26 mouse cellular contexts compared by ENCODE assay signal in the genomic region with DNA sequence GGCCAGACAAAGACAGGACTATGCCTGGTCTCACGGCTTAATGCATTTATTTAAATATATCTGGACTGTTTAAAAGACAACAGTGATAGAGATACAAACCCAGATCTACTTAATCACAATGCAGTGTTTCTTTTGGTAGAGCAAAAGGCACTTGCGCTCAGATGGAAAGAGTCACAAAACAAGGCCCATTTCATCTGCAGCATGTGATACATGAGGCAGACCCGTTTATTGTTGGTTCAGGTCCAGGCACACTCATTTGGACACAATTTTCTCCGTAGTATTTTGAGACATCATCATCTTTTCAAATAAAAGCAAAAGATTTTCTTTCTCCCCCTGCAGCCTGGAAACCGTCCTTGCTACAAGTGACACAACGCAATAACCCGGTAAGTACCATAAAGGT.
A peak's percentile ranks its signal among the peaks of the same experiment; 100 is the strongest.
DNase-seq lines count a peak whose midpoint lies in the region; ATAC-seq and TF ChIP-seq lines count a peak whose summit lies in the region.
"Had no signal": no experiment of that assay in that cellular context is flagged by ENCODE, and none has a peak within 500 bp of the region (broad histone marks: within the 10 kb centered on the region; RNA-seq: fewer than 3 reads in every experiment).

No protein-coding gene starts in this region.

- WGBS in neural tube, embryonic 14.5 days = 70% methylated on average over 7 of the region's 7 CpGs
- WGBS in midbrain, embryonic 11.5 days = 90% methylated on average over 7 of the region's 7 CpGs

- TF ChIP-seq CTCF in left cerebral cortex, adult 2 months (IDR thresholded peaks at IDR 0.05) = no peak

- peak overlapping the region; percentile 42 for H3K27ac ChIP-seq in left cerebral cortex, adult 2 months
- H3K27ac ChIP-seq in neural tube, embryonic 14.5 days (ENCODE audit: low read depth, low read length) = no peak overlapping the region
- H3K27ac ChIP-seq in midbrain, embryonic 11.5 days (ENCODE audit: low read depth, low read length) = no peak overlapping the region
- H3K27ac ChIP-seq: embryonic facial prominence, embryonic 12.5 days; embryonic facial prominence, embryonic 15.5 days; gastrocnemius, adult 2 months; heart, adult 2 months; heart, embryonic 15.5 days; hindbrain, embryonic 14.5 days; hindbrain, postnatal 0 days had no signal

- intact Hi-C loops in heart, postnatal 25 days (cut with DNase I) = no loop called here
- intact Hi-C loops in left cerebral cortex, adult 2 months (cut with DNase I) = no loop called here
- intact Hi-C loops in left cerebral cortex, postnatal 14 days (cut with DNase I) = no loop called here

- H3K9me3 ChIP-seq in neural tube, embryonic 14.5 days (ENCODE audit: control insufficient read depth, low read length) = no peaks in the 10 kb centered on the region
- no peaks in the 10 kb centered on the region for H3K9me3 ChIP-seq in midbrain, embryonic 11.5 days (ENCODE audit: control insufficient read depth, low read length)
- H3K9me3 ChIP-seq: embryonic facial prominence, embryonic 12.5 days; embryonic facial prominence, embryonic 15.5 days; heart, embryonic 12.5 days; heart, embryonic 15.5 days had no signal

- no peaks in the 10 kb centered on the region for H3K27me3 ChIP-seq in neural tube, embryonic 14.5 days (ENCODE audit: control insufficient read depth, insufficient read depth, low read length)
- H3K27me3 ChIP-seq in midbrain, embryonic 11.5 days (ENCODE audit: control insufficient read depth, insufficient read depth, low read length) = no peaks in the 10 kb centered on the region
- H3K27me3 ChIP-seq: embryonic facial prominence, embryonic 12.5 days; embryonic facial prominence, embryonic 15.5 days; heart, embryonic 12.5 days; heart, embryonic 15.5 days had no signal

- DNase-seq in heart, adult 11 months = peak; percentile 51
- no peak for DNase-seq in heart, postnatal 25 days (ENCODE audit: low spot score)
- no peak for DNase-seq in left cerebral cortex, adult 2 months (ENCODE audit: extremely low spot score in 1 of 2, low spot score in 2 of 2)
- DNase-seq in left cerebral cortex, postnatal 14 days (ENCODE audit: low spot score in 2 of 2) = no peak
- DNase-seq in midbrain, embryonic 11.5 days (ENCODE audit: low spot score, missing footprints) = no peak
- DNase-seq: adrenal gland, adult 8-10 months; adrenal gland, postnatal 25 days; cerebellum, adult 18-20 months; cerebellum, adult 9-10 months; cerebellum, postnatal 14 days; forebrain, postnatal 0 days; gastrocnemius, adult 2 months; gastrocnemius, postnatal 14 days; heart, postnatal 10 days; heart, postnatal 4 days had no signal

- H3K36me3 ChIP-seq in neural tube, embryonic 14.5 days (ENCODE audit: control insufficient read depth, insufficient read depth, low read length) = no peaks in the 10 kb centered on the region
- no peaks in the 10 kb centered on the region for H3K36me3 ChIP-seq in midbrain, embryonic 11.5 days (ENCODE audit: control insufficient read depth, insufficient read depth, low read length)
- H3K36me3 ChIP-seq: embryonic facial prominence, embryonic 12.5 days; embryonic facial prominence, embryonic 15.5 days; heart, embryonic 12.5 days; heart, embryonic 15.5 days had no signal

- no peak overlapping the region for H3K9ac ChIP-seq in neural tube, embryonic 14.5 days (replicated peaks; ENCODE audit: low read depth, low read length)
- H3K9ac ChIP-seq in midbrain, embryonic 11.5 days (ENCODE audit: low read length) = no peak overlapping the region
- H3K9ac ChIP-seq: embryonic facial prominence, embryonic 12.5 days; embryonic facial prominence, embryonic 15.5 days; forebrain, postnatal 0 days; heart, embryonic 12.5 days; heart, embryonic 15.5 days; hindbrain, embryonic 14.5 days had no signal

- no peak overlapping the region for H3K4me2 ChIP-seq in neural tube, embryonic 14.5 days (ENCODE audit: low read depth, low read length)
- no peak overlapping the region for H3K4me2 ChIP-seq in midbrain, embryonic 11.5 days
- H3K4me2 ChIP-seq: embryonic facial prominence, embryonic 12.5 days; embryonic facial prominence, embryonic 15.5 days; heart, embryonic 12.5 days; heart, embryonic 15.5 days; hindbrain, embryonic 14.5 days had no signal

- peaks cover 9% of the 10 kb centered on the region; the same call in 1 of the 2 replicates for H3K4me1 ChIP-seq in neural tube, embryonic 14.5 days (ENCODE audit: control insufficient read depth, insufficient read depth, low read length)
- peaks cover 10% of the 10 kb centered on the region for H3K4me1 ChIP-seq in midbrain, embryonic 11.5 days (ENCODE audit: control insufficient read depth, insufficient read depth, low read length)
- H3K4me1 ChIP-seq: embryonic facial prominence, embryonic 12.5 days; embryonic facial prominence, embryonic 15.5 days had no signal

- ATAC-seq in neural tube, embryonic 14.5 days (ENCODE audit: low read depth) = peak; percentile 10; the same call in 1 of the 2 replicates
- ATAC-seq in midbrain, embryonic 11.5 days (ENCODE audit: low FRiP score) = no peak
- ATAC-seq: activated CD4-positive, CD25-positive, alpha-beta regulatory T cell, adult 4 months; forebrain, embryonic 14.5 days; forebrain, postnatal 0 days; hindbrain, postnatal 0 days; inflammation-experienced regulatory T-cells, adult 6 months had no signal

- no peak overlapping the region for H3K4me3 ChIP-seq in left cerebral cortex, adult 2 months
- no peak overlapping the region for H3K4me3 ChIP-seq in neural tube, embryonic 14.5 days (ENCODE audit: low read depth, low read length)
- no peak overlapping the region for H3K4me3 ChIP-seq in midbrain, embryonic 11.5 days (ENCODE audit: low read depth, low read length)
- H3K4me3 ChIP-seq: embryonic facial prominence, embryonic 12.5 days; embryonic facial prominence, embryonic 15.5 days; gastrocnemius, adult 2 months; heart, adult 2 months; heart, embryonic 12.5 days; heart, embryonic 15.5 days had no signal
